Mouse (Mus musculus) kidney, adult 8-10 months (tissue): ENCODE data around the gene Rffl.

Experiments used
- DNase-seq, 2 experiments: peaks; one replicate each; pipeline ENCODE4 v3.0.0; 2022

Gene Rffl

DNA sequence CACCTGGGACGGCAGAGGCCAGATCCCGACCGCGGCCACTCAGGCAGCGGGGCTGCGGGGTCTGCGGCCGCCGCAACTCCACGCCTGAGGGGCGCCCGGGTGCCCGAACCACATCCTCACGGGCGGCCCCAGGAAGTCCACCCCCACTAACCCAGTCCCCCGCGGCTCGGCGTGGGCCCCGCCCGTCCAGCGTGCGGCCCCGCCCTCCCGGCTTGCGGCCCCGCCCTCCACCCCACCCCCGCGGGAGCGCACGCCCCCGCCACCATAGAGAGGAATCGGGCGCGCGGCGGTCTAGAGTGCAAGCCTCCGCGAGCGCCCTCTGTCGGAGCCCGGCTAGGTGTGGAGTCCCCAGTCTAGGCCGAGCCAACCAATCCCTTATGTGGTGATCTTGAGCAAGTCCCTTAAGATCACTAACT lies at the start of gene Rffl:
Rffl (minus strand) TSS at position 180 of the 416 bp plus-strand sequence.
- DNase-seq: peak; percentile 90 to 94

DNA sequence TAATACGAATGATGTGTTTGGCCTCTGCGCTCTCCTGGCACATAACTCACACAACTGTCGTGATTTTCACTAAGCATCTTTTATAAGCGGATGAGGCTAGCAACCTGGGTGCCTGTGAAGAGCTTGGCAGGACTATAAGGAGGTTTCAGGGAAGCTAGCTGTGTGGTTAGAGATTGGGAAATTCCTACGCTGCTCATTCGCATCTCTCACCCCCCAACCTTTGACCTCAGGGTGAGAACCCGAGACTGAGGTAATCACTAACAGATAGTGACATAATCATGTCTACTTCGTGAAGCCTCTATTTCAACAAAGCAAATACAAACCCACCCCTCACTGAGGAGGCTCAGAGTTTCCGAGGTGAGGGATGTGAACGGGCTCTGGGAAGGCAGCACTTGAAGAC lies 49.8 kb upstream of the Rffl start:
- DNase-seq: no peak

DNA sequence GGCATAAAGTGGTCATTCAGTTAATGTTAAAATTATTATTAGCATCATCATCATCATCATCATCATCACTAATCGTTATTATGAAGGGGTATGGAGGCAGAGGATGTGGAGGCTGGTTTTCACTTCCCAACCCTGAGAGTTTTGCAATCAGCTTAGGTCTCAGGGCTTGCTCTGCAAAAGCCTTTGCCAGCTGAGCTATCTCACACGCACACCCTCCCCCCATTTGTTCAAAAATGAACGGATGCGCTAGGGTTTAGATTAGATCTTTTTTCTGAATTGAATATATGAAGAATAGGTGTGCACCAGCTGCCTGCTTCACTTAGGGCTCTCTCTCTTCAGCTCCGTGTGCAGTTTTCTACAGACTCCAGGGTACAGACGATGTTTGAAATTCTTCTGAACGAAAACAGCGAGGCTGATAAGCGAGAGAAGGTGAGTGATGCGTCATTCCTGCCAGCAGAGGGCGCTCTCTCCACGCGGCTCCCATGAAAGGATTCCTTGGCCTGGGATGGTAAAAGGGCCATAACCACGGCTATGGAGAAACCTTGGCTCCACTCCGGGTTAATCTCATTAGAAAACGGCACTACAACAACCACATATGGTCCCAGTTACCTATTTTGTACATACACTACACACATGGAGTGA lies 43.8 kb upstream of the Rffl start:
- peak; percentile 45 to 76 for DNase-seq

DNA sequence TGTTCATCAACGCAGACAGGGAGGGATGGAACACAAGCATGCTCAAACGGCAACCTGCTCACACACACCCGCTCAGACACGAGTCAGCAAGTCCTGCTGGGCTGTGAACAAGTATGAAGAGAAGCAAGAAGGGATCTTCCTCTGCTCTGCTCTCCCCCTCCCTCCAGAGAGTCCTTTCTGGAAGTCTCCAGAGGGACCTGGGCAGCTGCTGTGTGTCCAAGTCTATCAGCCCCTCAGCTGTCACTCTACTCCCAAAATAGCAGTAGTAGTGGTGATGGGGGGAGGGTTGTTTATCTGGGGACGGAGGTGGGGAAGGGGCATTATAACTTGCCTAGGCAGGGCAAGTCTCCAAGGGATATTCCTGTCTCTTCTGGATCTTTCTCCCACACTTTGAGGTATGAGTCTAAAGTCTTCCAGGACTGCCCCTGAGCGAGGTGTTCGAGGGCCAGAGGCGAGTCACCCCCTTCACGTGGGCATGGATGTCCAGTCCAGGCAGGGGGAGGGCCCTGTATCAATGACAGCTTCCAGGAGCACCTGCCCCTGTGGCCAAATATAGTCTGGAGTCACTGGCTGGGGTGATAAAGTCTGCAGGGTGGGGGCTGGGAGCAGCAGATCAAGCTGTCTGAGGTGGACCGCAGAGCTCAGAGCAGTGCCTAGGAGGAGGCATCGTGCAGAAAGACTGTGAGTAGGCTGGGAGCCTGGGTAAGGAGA lies 39.8 kb upstream of the Rffl start:
- no peak for DNase-seq

DNA sequence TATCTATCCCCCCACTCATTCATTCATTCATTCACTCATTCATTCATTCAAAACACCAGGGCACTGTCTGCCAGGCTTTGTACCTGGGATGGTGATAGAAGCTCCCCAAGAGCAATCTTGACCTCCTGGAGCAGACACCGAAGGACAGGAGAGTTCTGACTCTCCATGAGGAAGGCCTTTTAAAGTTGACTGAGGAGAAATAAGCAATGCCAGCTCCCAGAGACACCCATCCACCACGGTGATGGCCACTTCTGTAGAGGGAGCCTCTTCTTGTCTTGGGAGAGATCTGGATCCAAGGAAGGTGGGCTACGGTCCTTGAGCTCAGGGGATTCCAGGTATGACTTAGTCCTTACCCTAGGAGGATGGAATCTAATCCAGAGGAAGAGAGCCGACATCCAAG lies 39.2 kb upstream of the Rffl start, which contains the start of gene Unc45b:
Unc45b (plus strand) TSS at position 301 of the 400 bp plus-strand sequence.
- no peak for DNase-seq

DNA sequence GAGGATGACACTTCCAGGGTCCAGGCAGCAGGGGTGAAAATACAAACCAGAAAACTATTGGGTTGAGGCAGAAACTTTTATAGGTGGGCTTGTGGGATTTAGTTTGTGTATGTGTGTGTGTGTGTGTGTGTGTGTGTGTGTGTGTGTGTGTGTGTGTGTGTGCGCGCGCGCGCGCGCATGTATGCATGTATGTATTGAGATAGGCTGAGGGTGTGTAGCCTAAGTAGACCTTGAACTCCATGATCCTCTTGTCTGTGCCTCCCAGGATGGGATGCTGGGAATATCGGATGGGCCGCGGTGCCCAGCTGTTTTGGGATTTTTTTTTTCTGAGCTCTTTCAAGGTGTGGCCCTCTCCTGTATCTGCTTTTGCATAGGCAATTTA lies 37.6 kb upstream of the Rffl start:
- no peak for DNase-seq

DNA sequence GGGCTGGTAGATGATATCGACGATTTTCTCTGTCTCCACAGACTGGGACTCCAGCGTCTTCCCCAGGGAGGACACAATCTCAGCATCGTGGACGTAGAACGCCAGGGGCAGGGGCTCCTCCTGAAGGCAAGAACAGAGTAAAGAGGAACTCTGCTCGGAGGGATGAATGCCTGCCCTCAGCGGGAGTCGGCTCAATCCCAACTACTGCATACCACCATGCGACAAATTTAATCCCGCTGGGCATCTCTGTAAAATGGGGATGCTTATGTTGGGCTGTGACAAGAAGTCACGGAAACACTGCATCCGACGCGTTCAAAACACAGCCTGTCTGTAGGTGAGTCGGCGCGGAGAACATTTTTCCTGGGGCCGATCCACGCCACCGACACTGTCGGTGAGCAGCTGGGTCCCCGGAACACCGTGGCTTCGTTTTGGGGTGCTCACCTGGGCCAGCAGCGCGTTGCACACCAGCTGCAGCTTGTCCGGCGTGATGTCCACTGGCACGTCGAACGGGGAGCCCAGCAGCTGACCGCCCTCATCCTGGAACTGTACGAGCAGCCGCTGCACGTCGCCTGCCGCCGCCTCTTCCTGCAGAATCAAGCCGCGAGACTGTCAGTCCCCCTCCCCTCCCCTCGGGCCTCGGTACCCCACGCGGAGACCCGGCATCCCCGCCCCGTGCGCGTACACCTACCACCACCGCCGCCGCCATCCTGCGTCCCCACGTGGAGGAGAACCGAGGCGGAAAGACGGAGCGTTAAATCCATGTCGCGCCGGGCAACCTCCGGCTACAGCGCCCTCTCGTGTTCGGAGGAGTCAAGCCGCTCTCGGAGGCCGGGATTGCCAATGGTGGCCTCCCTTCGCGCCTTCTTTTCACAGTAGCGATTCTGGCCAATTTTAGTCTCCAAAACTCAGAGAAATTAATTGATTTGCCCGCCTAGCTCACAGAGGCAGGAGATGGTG lies 36.9 kb upstream of the Rffl start, which contains the start of gene Nle1:
Nle1 (minus strand) TSS at position 761 of the 957 bp plus-strand sequence.
- peak; percentile 80 to 90 for DNase-seq

DNA sequence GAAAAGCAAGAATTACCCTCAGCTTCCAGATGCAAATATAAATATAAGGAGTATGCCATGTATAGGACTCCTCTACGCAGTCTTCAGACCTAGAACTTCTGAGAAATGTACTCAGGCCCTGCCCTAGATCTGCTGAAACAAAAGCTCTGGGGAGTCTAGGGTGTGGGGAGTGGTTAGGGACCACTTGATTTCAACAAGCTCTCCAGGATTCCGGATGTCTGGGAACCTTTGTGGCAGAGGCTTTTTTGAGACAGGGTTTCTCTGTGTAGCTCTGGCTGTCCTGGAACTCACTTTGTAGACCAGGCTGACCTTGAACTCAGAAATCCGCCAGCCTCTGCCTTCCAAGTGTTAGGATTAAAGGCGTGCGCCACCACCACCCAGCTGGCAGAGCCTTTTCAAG lies 34.8 kb upstream of the Rffl start:
- DNase-seq: no peak

DNA sequence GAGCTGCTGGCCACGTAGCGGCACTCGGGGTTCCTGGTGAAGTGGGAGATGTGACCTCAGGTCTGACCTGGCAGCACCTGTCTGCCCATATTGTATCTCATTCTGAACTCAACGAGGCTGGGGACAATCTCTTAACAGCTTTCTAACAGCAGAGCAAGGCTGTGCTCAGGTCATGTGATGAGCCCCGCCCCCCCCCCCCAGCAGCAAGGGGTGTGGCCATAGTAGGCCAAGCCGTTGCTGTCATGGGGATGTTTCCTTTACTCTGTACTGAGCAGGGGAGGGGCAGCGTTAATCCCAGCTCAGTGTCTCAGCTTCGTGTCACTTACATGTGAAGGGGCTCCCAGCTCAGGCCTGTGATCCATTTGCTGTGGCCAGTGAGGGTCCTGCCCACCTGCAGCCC lies 33.9 kb upstream of the Rffl start:
- DNase-seq: no peak

DNA sequence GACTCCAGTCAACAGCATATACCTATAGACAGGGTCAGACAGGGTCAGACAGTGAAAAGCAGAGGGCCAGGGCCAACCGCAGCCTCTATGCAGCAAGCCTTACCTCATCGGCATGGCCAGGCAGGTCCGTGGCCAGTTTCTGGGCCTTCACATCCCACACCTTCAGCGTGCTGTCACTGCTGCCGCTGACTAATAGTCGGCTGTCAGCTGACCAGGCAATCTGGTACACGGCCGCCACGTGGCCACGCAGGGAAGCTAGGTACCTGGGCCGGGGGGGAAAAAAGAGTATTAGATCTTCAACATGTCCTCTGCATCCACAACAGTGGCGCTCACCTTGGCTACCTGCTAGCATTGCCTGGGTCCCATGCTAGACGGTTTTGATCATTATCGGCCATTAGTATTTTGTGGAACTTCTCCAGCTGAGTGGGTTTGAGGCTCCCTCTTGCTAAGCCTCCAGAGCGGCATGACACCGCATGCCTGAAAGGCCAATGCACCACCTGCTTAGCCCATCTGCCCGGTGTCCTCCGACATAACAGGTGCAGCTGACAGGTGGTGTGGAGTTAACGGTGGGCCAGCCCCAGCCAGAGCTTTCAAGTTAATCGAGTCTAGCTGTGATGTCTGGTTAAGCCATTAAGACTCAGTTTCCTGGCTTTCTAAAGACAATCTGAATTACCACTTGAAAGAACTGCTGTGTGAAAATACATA lies 30.7 kb upstream of the Rffl start:
- no peak for DNase-seq

DNA sequence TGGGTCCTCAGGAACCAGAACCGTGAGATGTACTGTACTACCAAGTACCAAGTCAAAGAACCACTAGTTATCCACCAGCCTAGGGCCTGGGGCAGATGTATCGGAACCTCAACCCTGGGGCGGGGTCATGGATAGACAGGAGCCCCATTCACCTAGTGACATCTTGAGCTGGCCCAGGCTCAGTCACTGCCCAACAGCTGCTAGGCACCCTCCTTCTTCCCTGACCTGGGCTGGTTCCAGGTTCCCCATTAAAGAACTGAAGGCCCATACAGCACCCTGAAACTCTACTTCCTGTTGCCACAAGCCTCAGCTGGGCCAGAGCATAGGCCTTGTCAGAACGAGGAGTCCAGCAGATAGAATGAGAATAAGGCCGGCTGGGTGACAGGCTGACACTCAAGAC lies 28.7 kb upstream of the Rffl start:
- no peak for DNase-seq

DNA sequence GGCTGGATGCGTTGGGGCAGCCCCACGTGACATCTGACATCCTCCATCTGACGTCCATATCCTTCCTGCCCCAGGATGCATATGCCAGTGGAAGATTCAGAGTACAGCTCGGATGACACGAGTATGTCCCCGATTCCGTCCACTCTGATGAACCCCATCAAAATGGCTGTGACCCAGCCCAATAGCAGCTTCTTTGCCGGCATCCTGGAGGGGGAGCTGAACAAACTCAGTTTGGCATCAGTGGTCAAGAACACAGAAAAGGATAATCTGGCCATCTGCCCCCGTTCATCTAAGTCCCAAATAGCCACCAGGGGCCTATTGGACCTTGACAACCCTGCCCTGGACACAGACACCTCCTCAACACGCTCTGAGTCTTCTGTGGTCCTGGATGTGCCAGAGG lies 26.5 kb upstream of the Rffl start:
- peak in 1 of 2 experiments; percentile 11 for DNase-seq

DNA sequence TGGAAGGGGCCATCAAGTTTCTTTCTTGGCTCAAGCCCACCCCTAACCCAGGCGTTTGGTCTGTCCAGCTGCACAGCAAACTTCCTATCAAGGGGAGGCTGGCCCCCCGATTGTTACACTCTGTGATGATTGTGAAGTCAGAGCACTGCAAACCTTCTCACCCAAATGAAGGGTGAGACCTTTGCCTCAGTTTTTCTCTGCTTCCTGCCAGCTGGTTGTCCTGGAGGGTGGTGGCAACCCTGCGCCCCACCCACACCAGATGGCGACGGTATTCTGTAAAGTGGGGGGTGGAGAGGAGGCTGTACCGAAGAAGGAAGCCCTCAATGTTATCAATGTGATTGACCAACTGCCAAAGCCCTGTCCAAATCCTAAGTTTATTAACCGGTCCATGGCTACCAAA lies 20.9 kb upstream of the Rffl start, which contains the start of gene Fndc8:
Fndc8 (plus strand) TSS at position 189 of the 400 bp plus-strand sequence.
- DNase-seq: no peak

DNA sequence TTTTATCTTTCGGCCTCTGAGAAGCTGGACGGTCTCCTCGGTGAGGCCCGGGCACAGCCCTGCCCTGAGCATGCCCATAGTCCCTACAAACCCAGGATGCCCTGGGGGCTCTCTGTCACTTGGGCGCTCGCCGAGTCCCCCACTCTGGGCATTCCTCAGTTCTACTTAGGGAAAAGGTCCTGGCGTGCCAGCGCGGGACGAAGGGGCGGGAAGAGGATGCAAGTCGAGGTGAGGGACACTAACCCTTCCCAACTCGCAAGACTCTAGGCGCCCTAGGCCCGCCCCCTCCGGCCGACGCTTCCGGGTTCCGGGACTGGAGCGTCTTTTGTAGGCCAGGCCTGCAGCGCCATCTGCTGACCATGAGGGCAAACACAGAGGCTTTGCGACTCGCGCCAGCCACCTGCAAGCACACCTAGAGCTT lies 19.3 kb upstream of the Rffl start, which contains the start of gene Rad51d:
Rad51d (minus strand) TSS at position 273 of the 421 bp plus-strand sequence.
- peak; percentile 93 to 96 for DNase-seq

DNA sequence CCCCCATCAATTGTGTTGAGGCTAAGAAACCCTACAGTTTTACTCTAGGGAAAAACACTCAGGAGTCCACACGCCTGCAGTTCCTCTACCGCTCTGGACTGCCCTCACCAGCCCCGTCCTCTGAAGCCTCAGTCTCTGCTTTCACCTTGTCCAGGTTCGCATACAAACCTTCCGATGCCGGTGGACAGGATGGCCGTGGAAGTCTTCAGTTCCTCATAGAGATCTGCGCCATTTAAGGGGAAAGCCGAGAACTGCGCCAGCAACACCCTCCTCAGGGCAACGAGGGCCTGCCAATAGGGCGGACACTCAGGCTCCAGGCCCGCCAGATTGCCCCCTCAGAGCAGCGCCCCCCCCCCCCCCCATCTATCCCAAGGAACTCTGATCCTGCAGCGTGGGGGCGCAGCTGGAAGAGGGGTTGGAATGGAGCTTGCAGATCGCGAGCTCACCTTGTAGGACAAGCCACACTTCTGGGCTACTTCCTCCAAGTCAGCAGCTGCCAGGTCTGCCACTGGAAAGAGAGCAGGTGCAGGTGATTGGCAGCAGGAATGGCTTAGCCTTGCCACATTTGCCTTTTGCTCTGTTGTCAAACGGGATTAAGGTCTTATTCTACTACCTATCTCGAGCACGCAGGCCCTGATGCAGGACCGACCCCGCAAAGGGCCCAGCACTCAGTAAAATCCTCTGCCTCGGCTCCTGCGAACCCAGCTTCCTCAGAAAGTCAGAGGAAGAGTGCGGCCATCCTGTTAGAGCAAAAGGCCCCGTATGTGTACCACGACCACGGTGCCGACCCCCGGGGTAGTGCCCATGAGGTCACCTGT lies 18.7 kb upstream of the Rffl start:
- DNase-seq: peak; percentile 33 to 35

DNA sequence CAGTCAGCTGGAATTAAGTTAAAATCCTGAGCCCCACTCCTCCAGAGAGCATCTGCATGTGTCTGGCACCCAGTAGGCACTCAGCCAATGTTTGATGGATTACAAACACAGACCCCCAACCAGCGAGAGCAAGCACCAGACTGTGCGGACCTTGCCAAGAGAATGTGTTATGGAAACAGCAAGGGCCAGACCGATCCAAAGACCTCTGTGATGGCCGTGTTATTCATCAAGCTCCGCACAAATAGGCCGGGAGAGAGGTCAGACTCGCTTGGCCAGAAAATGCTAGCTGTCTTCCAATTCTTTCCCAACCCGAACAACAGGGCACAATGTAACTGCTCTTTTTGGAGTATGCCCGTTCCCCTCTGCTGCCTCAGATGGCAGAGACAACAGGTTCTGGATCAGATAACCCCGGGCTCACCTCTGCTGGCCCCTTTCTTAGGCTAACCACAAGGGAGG lies 17.5 kb upstream of the Rffl start:
- DNase-seq: peak; percentile 76 to 83

DNA sequence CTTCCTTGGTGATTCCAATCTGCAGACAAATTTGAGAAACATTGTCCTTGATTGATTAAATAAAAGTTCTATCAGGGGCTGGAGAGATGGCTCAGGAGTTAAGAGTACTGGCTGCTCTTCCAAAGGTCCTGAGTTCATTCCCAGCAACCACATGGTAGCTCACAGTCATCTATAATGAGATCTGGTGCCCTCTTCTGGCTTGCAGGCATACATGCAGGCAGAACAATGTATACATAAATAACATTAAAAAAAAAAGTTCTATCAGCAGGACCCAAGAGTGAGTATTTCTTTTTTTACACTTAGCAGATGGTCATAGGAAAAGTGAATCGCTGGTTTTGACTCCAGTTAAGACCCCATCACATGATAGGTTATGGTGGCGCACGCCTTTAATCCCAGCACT lies 15.5 kb upstream of the Rffl start:
- no peak for DNase-seq

DNA sequence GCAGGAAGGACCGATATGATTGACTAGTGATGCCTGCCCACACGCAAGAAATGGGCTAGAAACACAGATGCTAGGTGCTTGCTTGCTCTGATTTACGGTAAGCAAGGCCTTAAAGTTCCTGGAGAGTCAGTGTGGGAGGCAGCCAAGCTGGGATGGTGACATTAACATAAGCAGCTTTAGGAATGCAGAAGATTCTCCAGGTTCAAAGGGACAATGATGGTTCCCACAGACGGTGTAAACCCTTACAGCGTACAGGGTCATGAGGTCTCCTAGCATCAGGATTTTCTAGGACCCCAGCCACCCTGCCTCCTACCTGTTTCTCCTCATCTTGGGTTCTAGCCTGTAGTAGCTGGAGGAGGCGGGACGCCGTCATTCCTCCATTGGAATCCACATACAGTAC lies 12.2 kb upstream of the Rffl start:
- no peak for DNase-seq

DNA sequence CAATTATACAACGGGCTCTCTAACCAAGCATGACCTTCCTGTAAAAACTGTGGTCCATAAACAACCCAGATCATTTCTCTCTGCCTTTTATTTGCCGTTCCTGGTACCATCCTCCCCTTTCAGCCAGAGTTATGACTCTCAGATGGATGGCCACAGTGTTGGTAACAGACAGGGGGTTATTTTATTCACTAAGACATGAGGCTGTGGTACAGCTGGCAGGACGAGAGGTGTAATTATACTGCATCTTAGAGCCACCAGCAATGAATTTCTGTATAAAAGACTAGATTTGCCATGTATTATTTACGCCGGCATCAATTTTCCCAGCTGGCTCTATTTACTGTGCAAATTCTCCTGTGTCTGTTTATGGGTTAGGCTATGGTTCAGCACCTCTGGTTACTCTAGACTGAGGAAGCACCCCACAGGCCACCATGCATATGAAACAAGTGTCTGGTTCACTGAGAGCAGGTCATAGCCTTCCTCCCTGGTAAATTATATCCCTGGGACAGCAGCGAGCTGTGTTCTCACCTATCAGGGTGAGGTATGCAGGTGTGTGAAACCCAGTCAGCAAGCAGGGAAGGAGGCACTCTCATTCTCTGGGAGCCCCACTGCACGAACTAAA lies 6.8 kb upstream of the Rffl start:
- DNase-seq: no peak

DNA sequence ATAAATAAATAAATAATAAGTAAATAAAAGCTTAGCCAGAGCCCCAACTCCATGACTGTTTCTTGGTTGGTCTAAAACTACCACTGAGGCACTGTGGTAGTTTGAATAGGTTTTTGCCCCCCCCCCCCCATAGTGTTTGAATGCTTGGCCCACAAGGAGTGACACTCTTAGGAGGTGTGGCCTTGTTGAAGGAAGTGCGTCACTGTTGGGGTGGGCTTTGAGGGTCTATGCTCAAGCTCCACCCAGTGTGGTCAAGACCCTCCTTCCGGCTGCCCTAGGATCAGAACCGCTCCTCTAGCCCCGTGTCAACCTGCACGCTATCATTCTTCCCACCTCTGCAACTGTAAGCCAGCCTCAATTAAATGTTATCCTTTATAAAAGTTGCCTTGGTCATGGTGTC lies 4.6 kb upstream of the Rffl start:
- no peak for DNase-seq

DNA sequence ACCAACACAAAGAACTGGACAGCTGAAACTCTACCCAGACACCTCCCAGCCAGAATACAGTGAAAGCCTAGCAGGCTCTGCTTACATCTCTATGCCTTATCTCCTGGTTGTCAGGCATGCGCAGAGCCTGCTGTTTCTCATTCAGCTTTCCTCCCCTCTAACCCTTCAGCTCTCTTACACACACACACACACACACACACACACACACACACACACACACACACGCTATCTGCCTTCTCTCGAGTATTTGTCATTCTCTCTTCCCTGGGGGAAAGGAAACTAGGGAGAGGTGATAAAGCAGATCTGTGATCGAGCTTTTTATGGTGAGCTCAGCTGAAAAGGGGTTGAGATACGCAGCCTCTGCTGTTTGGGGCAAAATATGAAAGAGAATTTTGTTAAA lies 3.9 kb upstream of the Rffl start:
- DNase-seq: no peak
